Mouse (Mus musculus) mouse trophoblast stem cell (cell line): ENCODE measurements around the gene Tnfrsf1a.

Experiments used
- in situ Hi-C, 2 experiments: fragments of 300-500 bp; cut with MseI, MboI; formaldehyde crosslinking; loops; 2 replicates in 1 of 2; 3 replicates in 1 of 2; pipeline ENCODE4 v1.15.1; 2025

Gene Tnfrsf1a

GRCm38 (mm10) chr6:125380372-125381360 lies 31.5 kb downstream of the Tnfrsf1a start, which contains the start of gene Plekhg6:
Gene Plekhg6 (minus strand): TSS chr6:125380793.
- in situ Hi-C loops = no loop called here

GRCm38 (mm10) chr6:125382024-125382423 lies 32.9 kb downstream of the Tnfrsf1a start:
- in situ Hi-C loops = no loop called here

GRCm38 (mm10) chr6:125385066-125385974 lies 36.2 kb downstream of the Tnfrsf1a start:
- in situ Hi-C loops = no loop called here

- in situ Hi-C loops = no loop called here
Observed at GRCm38 (mm10) chr6:125386080-125386479, 36.9 kb downstream of the Tnfrsf1a start.

DNA sequence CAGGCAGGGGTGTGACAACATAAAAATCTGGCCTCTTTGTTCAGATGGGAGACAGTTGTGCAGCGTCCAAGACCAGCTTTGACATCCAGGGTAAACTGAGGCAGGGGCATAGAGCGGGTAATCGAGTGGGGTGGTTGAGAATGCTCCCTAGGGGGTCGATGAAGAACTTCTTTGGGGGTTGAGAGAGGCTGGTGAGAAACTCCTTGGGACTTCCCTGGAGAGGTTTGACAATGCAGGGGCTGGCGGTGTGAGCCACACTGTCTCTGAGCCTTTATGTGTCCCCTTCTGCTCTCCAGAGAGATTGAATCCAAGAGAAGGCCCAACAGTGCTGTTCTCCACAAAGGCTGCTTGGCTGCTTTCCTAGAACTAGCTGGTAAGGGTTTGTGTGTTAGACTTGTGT lies 40.7 kb downstream of the Tnfrsf1a start:
- in situ Hi-C loops = no loop called here

DNA sequence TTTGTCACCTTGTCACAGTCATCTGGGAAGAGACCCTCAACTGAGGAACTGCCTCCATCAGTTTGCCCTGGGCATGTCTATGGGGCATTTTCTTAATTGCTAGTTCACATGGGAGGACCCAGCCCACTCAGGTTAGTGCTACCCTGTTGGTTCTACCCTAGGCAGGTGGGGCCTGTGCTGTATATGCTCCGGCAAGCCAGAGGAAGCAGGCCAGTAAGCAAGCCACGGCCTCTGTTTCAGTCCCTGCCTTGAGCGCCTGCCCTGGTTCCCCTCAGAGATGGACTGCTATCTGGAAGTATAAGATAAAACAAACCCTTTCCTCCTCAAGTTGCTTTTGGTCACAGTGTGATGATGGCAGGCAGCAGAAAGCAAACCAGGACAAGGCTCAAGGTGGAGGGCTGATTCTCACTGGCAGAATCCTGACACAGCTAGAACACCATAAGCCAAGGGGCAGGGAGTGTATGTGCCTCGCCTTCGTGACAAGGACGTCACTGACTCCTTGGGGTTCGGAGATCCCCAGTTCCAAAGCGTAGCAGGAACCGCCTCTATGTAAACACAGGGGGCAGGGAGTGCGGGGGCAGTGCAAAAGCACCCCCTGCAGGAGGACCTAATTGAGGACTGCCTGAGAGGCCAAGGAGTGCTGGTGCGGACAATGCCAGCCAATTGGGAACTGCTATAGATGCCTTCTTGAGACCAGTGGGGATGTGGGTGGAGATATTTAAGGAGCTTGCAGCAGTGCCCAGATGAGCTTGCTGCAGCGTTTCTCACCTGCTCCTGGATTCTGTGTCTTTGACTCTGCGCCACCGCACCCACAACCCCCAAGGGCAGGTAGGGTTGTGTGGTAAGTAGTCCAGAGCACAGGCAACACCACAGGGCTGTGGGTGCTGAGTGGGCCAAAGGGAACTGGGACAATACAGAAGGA lies 56.6 kb downstream of the Tnfrsf1a start:
- in situ Hi-C loops = loop anchor here in 1 of 2 experiments (5.0 kb wide), 1 partner anchor 33 kb away; no protein-coding TSS in a partner anchor

DNA sequence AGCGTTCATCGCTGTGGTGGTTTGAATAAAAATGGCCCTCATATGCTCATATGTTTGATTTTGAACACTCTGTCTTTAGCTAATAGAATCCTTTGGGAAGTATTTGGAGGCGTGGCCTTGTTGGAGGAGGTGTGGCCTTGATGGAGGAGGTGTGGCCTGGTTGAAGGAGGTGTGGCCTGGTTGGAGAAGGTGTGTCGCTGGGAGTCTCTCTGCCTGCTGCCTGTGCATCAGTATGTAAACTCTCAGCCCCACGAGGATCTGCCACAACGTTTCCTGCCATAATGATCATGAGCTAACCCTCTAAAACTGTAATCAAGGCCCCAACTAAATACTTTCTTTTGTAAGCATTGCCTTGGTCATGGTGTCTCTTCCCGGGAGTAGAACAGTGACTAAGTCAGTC lies 58.1 kb downstream of the Tnfrsf1a start:
- in situ Hi-C loops = loop anchor here in 1 of 2 experiments (5.0 kb wide), 1 partner anchor 35 kb away; no protein-coding TSS in a partner anchor

DNA sequence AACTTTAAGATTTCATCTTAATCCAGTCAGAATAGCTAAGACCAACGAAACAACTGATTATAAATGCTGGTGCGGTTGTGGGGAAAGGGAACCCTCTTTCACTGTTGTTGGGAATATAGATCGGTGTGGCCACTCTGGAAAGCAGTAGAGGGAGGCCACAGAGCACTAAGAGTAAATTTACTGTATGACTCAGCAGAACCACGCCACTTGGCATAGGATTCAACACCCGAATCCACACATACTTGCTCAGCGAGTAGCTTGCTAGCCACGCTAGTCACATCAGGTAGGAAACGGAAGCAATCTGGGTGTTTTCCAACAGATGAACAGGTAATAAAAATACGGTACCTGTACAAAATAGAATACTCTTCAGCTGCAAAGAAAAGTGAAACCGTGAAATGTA lies 58.5 kb downstream of the Tnfrsf1a start:
- in situ Hi-C loops = loop anchor here in 1 of 2 experiments (5.0 kb wide), 1 partner anchor 35 kb away; no protein-coding TSS in a partner anchor

- in situ Hi-C loops = no loop called here
Observed at GRCm38 (mm10) chr6:125410551-125410950, 61.4 kb downstream of the Tnfrsf1a start.

GRCm38 (mm10) chr6:125410995-125411547 lies 61.9 kb downstream of the Tnfrsf1a start:
- in situ Hi-C loops = no loop called here

GRCm38 (mm10) chr6:125411661-125412060 lies 62.5 kb downstream of the Tnfrsf1a start:
- in situ Hi-C loops = no loop called here
